In the genomic region with DNA sequence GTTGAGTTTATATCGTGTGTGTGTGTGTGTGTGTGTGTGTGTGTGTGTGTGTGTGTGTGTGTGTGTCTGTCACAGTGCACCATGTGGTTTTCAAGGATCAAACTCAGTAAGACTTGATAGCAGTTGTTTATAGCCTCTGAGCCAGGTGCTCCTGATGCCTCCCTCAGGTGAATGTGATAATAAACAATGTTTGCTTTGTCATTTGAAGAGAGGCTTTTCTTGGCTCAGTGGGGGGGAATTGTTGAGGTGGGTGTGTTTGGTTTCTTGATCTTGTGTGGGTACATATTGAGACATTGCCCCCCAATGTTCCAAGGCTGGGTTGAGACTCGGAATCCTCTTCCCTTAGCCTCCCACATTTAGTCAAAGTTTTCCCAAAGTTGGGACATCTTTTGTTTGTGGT, we compare ENCODE assay signal across 31 mouse cellular contexts. TPM values are rescaled to one million over a fixed set of nuclear protein-coding genes. Genes with fewer than 3 reads are reported as not detected.
"Had no signal": no experiment of that assay in that cellular context is flagged by ENCODE, and none has a peak within 500 bp of the region (broad histone marks: within the 10 kb centered on the region; RNA-seq: fewer than 3 reads in every experiment).

No protein-coding gene starts in this region.

- H3K9me3 ChIP-seq: heart, embryonic 13.5 days; heart, embryonic 15.5 days; hindbrain, embryonic 10.5 days; hindbrain, embryonic 12.5 days; intestine, embryonic 15.5 days; kidney, embryonic 15.5 days; limb, embryonic 13.5 days; limb, embryonic 15.5 days; liver, embryonic 12.5 days had no signal

- H3K4me3 ChIP-seq: gastrocnemius, adult 2 months; heart, adult 2 months; heart, embryonic 13.5 days; heart, embryonic 15.5 days; hindbrain, embryonic 10.5 days; hindbrain, embryonic 12.5 days; intestine, embryonic 15.5 days; kidney, embryonic 15.5 days; limb, embryonic 13.5 days; limb, embryonic 15.5 days; liver, embryonic 12.5 days had no signal

- H3K4me1 ChIP-seq: heart, embryonic 13.5 days; heart, embryonic 15.5 days; hindbrain, embryonic 10.5 days; hindbrain, embryonic 12.5 days; intestine, embryonic 15.5 days; kidney, embryonic 15.5 days; limb, embryonic 13.5 days; limb, embryonic 15.5 days had no signal

- H3K27me3 ChIP-seq: heart, embryonic 13.5 days; heart, embryonic 15.5 days; hindbrain, embryonic 12.5 days; intestine, embryonic 15.5 days; kidney, embryonic 15.5 days; limb, embryonic 13.5 days; limb, embryonic 15.5 days; liver, embryonic 12.5 days had no signal

- ATAC-seq: hindbrain, embryonic 16.5 days; inflammation-experienced regulatory T-cells, adult 6 months; intestine, embryonic 15.5 days; intestine, postnatal 0 days; liver, embryonic 12.5 days had no signal

- DNase-seq: gastrocnemius, adult 2 months; gastrocnemius, postnatal 10 days; gastrocnemius, postnatal 25 days; heart, adult 2 months; heart, postnatal 4 days; kidney, adult 18-20 months; kidney, adult 8-10 months; kidney, postnatal 14 days; kidney, postnatal 36 days; layer of hippocampus, adult 9-11 months; layer of hippocampus, postnatal 36 days; left cerebral cortex, postnatal 4 days; lung, adult 18-20 months had no signal

- H3K27ac ChIP-seq: gastrocnemius, adult 2 months; heart, adult 2 months; heart, embryonic 13.5 days; heart, embryonic 15.5 days; hindbrain, embryonic 10.5 days; hindbrain, embryonic 12.5 days; hindbrain, embryonic 14.5 days; intestine, embryonic 15.5 days; kidney, embryonic 15.5 days; kidney, postnatal 0 days; limb, embryonic 13.5 days; limb, embryonic 15.5 days; liver, embryonic 12.5 days; liver, embryonic 14.5 days had no signal

- H3K36me3 ChIP-seq: heart, embryonic 13.5 days; heart, embryonic 15.5 days; intestine, embryonic 15.5 days; limb, embryonic 15.5 days had no signal

- H3K9ac ChIP-seq: heart, embryonic 13.5 days; heart, embryonic 15.5 days; hindbrain, embryonic 12.5 days; hindbrain, embryonic 14.5 days; intestine, embryonic 15.5 days; kidney, embryonic 15.5 days; limb, embryonic 13.5 days; limb, embryonic 15.5 days; liver, embryonic 12.5 days; liver, embryonic 14.5 days had no signal

- H3K4me2 ChIP-seq: heart, embryonic 11.5 days; heart, embryonic 13.5 days; heart, embryonic 15.5 days; hindbrain, embryonic 12.5 days; hindbrain, embryonic 14.5 days; intestine, embryonic 15.5 days; kidney, embryonic 15.5 days; limb, embryonic 13.5 days; limb, embryonic 15.5 days; liver, embryonic 12.5 days had no signal

RNA-seq across cellular contexts. Expression of a gene that starts 30.2 kb away (rescaled TPM):
- total RNA-seq: granulocyte monocyte progenitor cell, adult 5-6 weeks; liver, adult 2 months had no signal
- polyA plus RNA-seq: heart, embryonic 13.5 days; intestine, postnatal 0 days; kidney, postnatal 0 days; liver, adult 2 months had no signal
